Mouse (Mus musculus) limb, embryonic 10.5 days (tissue): ENCODE results near the gene Slc5a5. TPM values are rescaled to one million over a fixed set of nuclear protein-coding genes. Genes with fewer than 3 reads are reported as not detected.

Source experiments
- DNase-seq: peaks from one replicate; pipeline ENCODE4 v3.0.0-alpha.2; 2017; ENCODE audit warnings: low spot score
- H3K27ac ChIP-seq: fragments of 300-500 bp; sonication (generic); 2 replicates; pipeline ENCODE4 v1.5.1; 2016; ENCODE audit warnings: mild to moderate bottlenecking
- H3K27me3 ChIP-seq: fragments of 300-500 bp; sonication (generic); 2 replicates; pipeline ENCODE4 v1.6.1; 2016; ENCODE audit warnings: low read depth, mild to moderate bottlenecking; ENCODE audit not compliant: poor library complexity, severe bottlenecking
- H3K36me3 ChIP-seq: fragments of 300-500 bp; sonication (generic); 2 replicates; pipeline ENCODE4 v1.6.1; 2016; ENCODE audit warnings: mild to moderate bottlenecking, moderate library complexity
- H3K4me1 ChIP-seq: fragments of 300-500 bp; sonication (generic); 2 replicates; pipeline ENCODE4 v1.6.1; 2016
- H3K4me3 ChIP-seq: fragments of 300-500 bp; sonication (generic); 2 replicates; pipeline ENCODE4 v1.5.1; 2016; ENCODE audit warnings: mild to moderate bottlenecking, moderate library complexity
- H3K9me3 ChIP-seq: fragments of 300-500 bp; sonication (generic); replicated peaks from 2 replicates; pipeline ENCODE4 v1.6.1; 2016; ENCODE audit warnings: mild to moderate bottlenecking
- WGBS: fragments of 180-500 bp; shearing (Covaris S2); methylation state at CpG from one replicate; pipeline ENCODE4 v1.1.7; 2016; 5-methylcytosine and 5-hydroxymethylcytosine counted together
- polyA plus RNA-seq: library from polyadenylated mRNA; unstranded; fragments of >200 nt; fragmentation: Nextera tagmentation; extraction: Ambion mirVana; gene quantifications from 2 replicates; pipeline ENCODE4 v1.2.1, GENCODE M21; 2016

The Slc5a5 gene
- polyA plus RNA-seq: 0.16 and 0.23 TPM in 2 replicates

GRCm38 (mm10) chr8:70892022-70892895 lies at the start of gene Slc5a5:
Gene Slc5a5 (minus strand): TSS chr8:70892757.
- H3K27ac ChIP-seq: no peak within 1 kb of the TSS
- WGBS: 2% methylated on average over 80 of the region's 80 CpGs
- peak; percentile 60 for DNase-seq
- H3K4me3 ChIP-seq: peak within 1 kb of the TSS; percentile 46
- peaks cover 41% of the 10 kb centered on the region for H3K4me1 ChIP-seq
- peaks cover 76% of the 10 kb centered on the region for H3K27me3 ChIP-seq
- peaks cover 39% of the 10 kb centered on the region for H3K36me3 ChIP-seq
- no peaks in the 10 kb centered on the region for H3K9me3 ChIP-seq

- Histone ChIP-seq H3K27me3 (no peaks in the 10 kb centered on the region), H3K9me3 (no peaks in the 10 kb centered on the region), H3K4me1 (no peaks in the 10 kb centered on the region), H3K36me3 (no peaks in the 10 kb centered on the region), H3K27ac (no peak overlapping the region), H3K4me3 (no peak overlapping the region)
- DNase-seq: no peak
- WGBS: 75% methylated on average over 2 of the region's 2 CpGs
Measured at GRCm38 (mm10) chr8:70941478-70941877, 48.9 kb upstream of the Slc5a5 start.

GRCm38 (mm10) chr8:70937200-70937599 lies 44.6 kb upstream of the Slc5a5 start:
- WGBS: 80% methylated on average over 6 of the region's 6 CpGs
- 0 out of 2 replicates have a peak, but pooled peaks cover 4% of the 10 kb centered on the region for H3K36me3 ChIP-seq
- H3K27me3 ChIP-seq: no peaks in the 10 kb centered on the region
- DNase-seq: no peak
- H3K4me1 ChIP-seq: no peaks in the 10 kb centered on the region
- no peak overlapping the region for H3K27ac ChIP-seq
- no peaks in the 10 kb centered on the region for H3K9me3 ChIP-seq
- no peak overlapping the region for H3K4me3 ChIP-seq

GRCm38 (mm10) chr8:70934786-70935185 lies 42.2 kb upstream of the Slc5a5 start:
- no peak for DNase-seq
- no peak overlapping the region for H3K4me3 ChIP-seq
- H3K9me3 ChIP-seq: no peaks in the 10 kb centered on the region
- no peaks in the 10 kb centered on the region for H3K27me3 ChIP-seq
- H3K36me3 ChIP-seq: 0 out of 2 replicates have a peak, but pooled peaks cover 9% of the 10 kb centered on the region
- no peaks in the 10 kb centered on the region for H3K4me1 ChIP-seq
- H3K27ac ChIP-seq: no peak overlapping the region
- WGBS: 70% methylated on average over 7 of the region's 7 CpGs

- DNase-seq: no peak
- Histone ChIP-seq H3K27ac (no peak overlapping the region), H3K27me3 (no peaks in the 10 kb centered on the region), H3K9me3 (no peaks in the 10 kb centered on the region), H3K4me1 (no peaks in the 10 kb centered on the region), H3K4me3 (no peak overlapping the region), H3K36me3 (0 out of 2 replicates have a peak, but pooled peaks cover 9% of the 10 kb centered on the region)
- 90% methylated on average over 4 of the region's 4 CpGs for WGBS
Measured at GRCm38 (mm10) chr8:70933036-70933435, 40.5 kb upstream of the Slc5a5 start.

GRCm38 (mm10) chr8:70931731-70932130 lies 39.2 kb upstream of the Slc5a5 start:
- Histone ChIP-seq H3K4me3 (no peak overlapping the region), H3K36me3 (0 out of 2 replicates have a peak, but pooled peaks cover 9% of the 10 kb centered on the region), H3K4me1 (no peaks in the 10 kb centered on the region), H3K9me3 (no peaks in the 10 kb centered on the region), H3K27me3 (no peaks in the 10 kb centered on the region), H3K27ac (no peak overlapping the region)
- 95% methylated on average over 11 of the region's 11 CpGs for WGBS
- no peak for DNase-seq

GRCm38 (mm10) chr8:70928778-70929322 lies 36.3 kb upstream of the Slc5a5 start:
- Histone ChIP-seq H3K4me3 (no peak overlapping the region), H3K9me3 (no peaks in the 10 kb centered on the region), H3K27me3 (no peaks in the 10 kb centered on the region), H3K36me3 (0 out of 2 replicates have a peak, but pooled peaks cover 9% of the 10 kb centered on the region), H3K4me1 (no peaks in the 10 kb centered on the region), H3K27ac (no peak overlapping the region)
- 85% methylated on average over 5 of the region's 5 CpGs for WGBS
- DNase-seq: no peak

- no peak for DNase-seq
- Histone ChIP-seq H3K27ac (no peak overlapping the region), H3K4me1 (no peaks in the 10 kb centered on the region), H3K36me3 (0 out of 2 replicates have a peak, but pooled peaks cover 9% of the 10 kb centered on the region), H3K4me3 (no peak overlapping the region), H3K27me3 (no peaks in the 10 kb centered on the region), H3K9me3 (no peaks in the 10 kb centered on the region)
- WGBS: 93% methylated on average over 3 of the region's 3 CpGs
Measured at GRCm38 (mm10) chr8:70928096-70928495, 35.5 kb upstream of the Slc5a5 start.

GRCm38 (mm10) chr8:70926396-70926795 lies 33.8 kb upstream of the Slc5a5 start:
- DNase-seq: no peak
- Histone ChIP-seq H3K4me3 (no peak overlapping the region), H3K36me3 (peaks cover 6% of the 10 kb centered on the region), H3K27ac (no peak overlapping the region), H3K4me1 (no peaks in the 10 kb centered on the region), H3K9me3 (no peaks in the 10 kb centered on the region), H3K27me3 (no peaks in the 10 kb centered on the region)
- 92% methylated on average over 5 of the region's 5 CpGs for WGBS

- 92% methylated on average over 4 of the region's 4 CpGs for WGBS
- Histone ChIP-seq H3K4me1 (no peaks in the 10 kb centered on the region), H3K4me3 (no peak overlapping the region), H3K9me3 (no peaks in the 10 kb centered on the region), H3K27me3 (no peaks in the 10 kb centered on the region), H3K27ac (no peak overlapping the region), H3K36me3 (peaks cover 12% of the 10 kb centered on the region)
- no peak for DNase-seq
Measured at GRCm38 (mm10) chr8:70925754-70926153, 33.2 kb upstream of the Slc5a5 start.

- Histone ChIP-seq H3K4me3 (no peak overlapping the region), H3K4me1 (no peaks in the 10 kb centered on the region), H3K27me3 (no peaks in the 10 kb centered on the region), H3K36me3 (peaks cover 26% of the 10 kb centered on the region), H3K27ac (no peak overlapping the region), H3K9me3 (no peaks in the 10 kb centered on the region)
- WGBS: 88% methylated on average over 4 of the region's 4 CpGs
- no peak for DNase-seq
Measured at GRCm38 (mm10) chr8:70924151-70924550, 31.6 kb upstream of the Slc5a5 start.

GRCm38 (mm10) chr8:70920049-70920922 lies 27.7 kb upstream of the Slc5a5 start:
- H3K36me3 ChIP-seq: peaks cover 65% of the 10 kb centered on the region
- 92% methylated on average over 9 of the region's 9 CpGs for WGBS
- DNase-seq: no peak

More at GRCm38 (mm10) chr8:70920049-70920922, 27.7 kb upstream of the Slc5a5 start:
- Histone ChIP-seq H3K9me3 (no peaks in the 10 kb centered on the region), H3K4me3 (no peak overlapping the region), H3K27me3 (no peaks in the 10 kb centered on the region), H3K4me1 (no peaks in the 10 kb centered on the region), H3K27ac (no peak overlapping the region)
